Mouse (Mus musculus) liver, adult (tissue): Measurements from ENCODE around the gene Stxbp5l.

ENCODE experiments used
- GATA4 ChIP-seq: IDR thresholded peaks from 2 replicates; pipeline ENCODE4 v1.6.1; 2014; ENCODE audit warnings: mild to moderate bottlenecking, low read length; ENCODE audit not compliant: insufficient replicate concordance

Stxbp5l gene

GRCm38 (mm10) chr16:37347092-37347491 is 37.7 kb downstream of the Stxbp5l start:
- TF ChIP-seq GATA4 = no peak

GRCm38 (mm10) chr16:37344960-37345359 is 39.8 kb downstream of the Stxbp5l start:
- TF ChIP-seq GATA4 = no peak

GRCm38 (mm10) chr16:37338177-37338576 is 46.6 kb downstream of the Stxbp5l start:
- TF ChIP-seq GATA4 = no peak

GRCm38 (mm10) chr16:37337529-37337928 is 47.2 kb downstream of the Stxbp5l start:
- no peak for TF ChIP-seq GATA4

- no peak for TF ChIP-seq GATA4
Observed at GRCm38 (mm10) chr16:37304441-37304840, 80.3 kb downstream of the Stxbp5l start.

GRCm38 (mm10) chr16:37292593-37292992 is 92.2 kb downstream of the Stxbp5l start:
- TF ChIP-seq GATA4 = no peak

GRCm38 (mm10) chr16:37280206-37280605 is 104.6 kb downstream of the Stxbp5l start:
- TF ChIP-seq GATA4 = no peak

- no peak for TF ChIP-seq GATA4
Observed at GRCm38 (mm10) chr16:37273681-37274080, 111.1 kb downstream of the Stxbp5l start.

- no peak for TF ChIP-seq GATA4
Observed at GRCm38 (mm10) chr16:37261678-37262077, 123.1 kb downstream of the Stxbp5l start.

GRCm38 (mm10) chr16:37219151-37219550 is 165.6 kb downstream of the Stxbp5l start:
- TF ChIP-seq GATA4 = no peak

- no peak for TF ChIP-seq GATA4
Observed at GRCm38 (mm10) chr16:37208783-37209182, 176.0 kb downstream of the Stxbp5l start.

- no peak for TF ChIP-seq GATA4
Observed at GRCm38 (mm10) chr16:37194152-37194551, 190.6 kb downstream of the Stxbp5l start.

- TF ChIP-seq GATA4 = no peak
Observed at GRCm38 (mm10) chr16:37109285-37109684, 275.5 kb downstream of the Stxbp5l start.

GRCm38 (mm10) chr16:37108763-37109162 is 276.0 kb downstream of the Stxbp5l start:
- TF ChIP-seq GATA4 = no peak

GRCm38 (mm10) chr16:37094169-37094833 is 290.5 kb downstream of the Stxbp5l start:
- no peak for TF ChIP-seq GATA4

GRCm38 (mm10) chr16:37089648-37090047 is 295.1 kb downstream of the Stxbp5l start:
- no peak for TF ChIP-seq GATA4

GRCm38 (mm10) chr16:37072354-37072753 is 312.4 kb downstream of the Stxbp5l start:
- no peak for TF ChIP-seq GATA4
